Mouse (Mus musculus) ovary, postnatal 10 days (tissue): Measurements from ENCODE around the gene Sox15.
A peak's percentile ranks its signal among the peaks of the same experiment; 100 is the strongest.
"Not testable (repeated sequence)": the region's sequence is repeated elsewhere in the genome, so short reads cannot be mapped to it uniquely, and the experiment has no call there.

ENCODE experiments used
- DNase-seq: peaks from one replicate; pipeline ENCODE4 v3.0.0; 2022; ENCODE audit warnings: low spot score

Gene Sox15

DNA sequence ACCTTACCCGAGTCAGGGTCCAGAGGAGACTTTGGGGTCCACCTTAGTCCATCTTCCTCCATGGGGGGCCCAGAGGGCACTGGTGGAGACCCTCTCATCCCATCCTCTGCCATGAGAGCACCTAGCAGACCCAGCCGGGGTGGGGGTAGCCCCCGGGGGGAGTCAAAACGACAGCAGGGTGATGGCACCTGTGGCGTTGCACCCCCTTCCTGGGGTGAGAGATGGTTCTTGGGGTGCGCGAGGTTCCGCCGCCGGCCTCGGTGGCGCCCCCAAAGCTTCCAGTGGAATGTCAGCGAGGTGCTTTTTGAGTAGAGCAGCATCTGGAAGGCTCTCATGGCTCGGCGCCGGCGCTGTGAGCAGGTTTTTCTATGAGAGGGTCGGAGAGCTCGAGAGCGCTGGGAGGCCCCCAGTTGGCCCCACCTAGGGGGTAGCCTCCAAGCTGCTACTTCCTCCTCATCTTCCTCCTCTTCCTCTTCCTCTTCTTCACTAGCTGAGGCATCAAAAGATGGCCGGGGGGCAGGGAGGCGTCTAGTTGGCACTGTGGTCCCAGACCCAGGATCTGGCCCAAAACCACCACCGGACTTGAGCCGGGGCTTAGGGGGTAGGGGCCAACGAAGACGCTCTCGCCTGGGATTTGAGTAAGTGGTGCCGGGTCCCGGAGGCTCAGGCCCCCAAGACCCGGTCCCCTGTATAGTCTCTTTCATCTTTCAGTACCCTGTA lies 25.2 kb downstream of the Sox15 start:
- DNase-seq = no peak

DNA sequence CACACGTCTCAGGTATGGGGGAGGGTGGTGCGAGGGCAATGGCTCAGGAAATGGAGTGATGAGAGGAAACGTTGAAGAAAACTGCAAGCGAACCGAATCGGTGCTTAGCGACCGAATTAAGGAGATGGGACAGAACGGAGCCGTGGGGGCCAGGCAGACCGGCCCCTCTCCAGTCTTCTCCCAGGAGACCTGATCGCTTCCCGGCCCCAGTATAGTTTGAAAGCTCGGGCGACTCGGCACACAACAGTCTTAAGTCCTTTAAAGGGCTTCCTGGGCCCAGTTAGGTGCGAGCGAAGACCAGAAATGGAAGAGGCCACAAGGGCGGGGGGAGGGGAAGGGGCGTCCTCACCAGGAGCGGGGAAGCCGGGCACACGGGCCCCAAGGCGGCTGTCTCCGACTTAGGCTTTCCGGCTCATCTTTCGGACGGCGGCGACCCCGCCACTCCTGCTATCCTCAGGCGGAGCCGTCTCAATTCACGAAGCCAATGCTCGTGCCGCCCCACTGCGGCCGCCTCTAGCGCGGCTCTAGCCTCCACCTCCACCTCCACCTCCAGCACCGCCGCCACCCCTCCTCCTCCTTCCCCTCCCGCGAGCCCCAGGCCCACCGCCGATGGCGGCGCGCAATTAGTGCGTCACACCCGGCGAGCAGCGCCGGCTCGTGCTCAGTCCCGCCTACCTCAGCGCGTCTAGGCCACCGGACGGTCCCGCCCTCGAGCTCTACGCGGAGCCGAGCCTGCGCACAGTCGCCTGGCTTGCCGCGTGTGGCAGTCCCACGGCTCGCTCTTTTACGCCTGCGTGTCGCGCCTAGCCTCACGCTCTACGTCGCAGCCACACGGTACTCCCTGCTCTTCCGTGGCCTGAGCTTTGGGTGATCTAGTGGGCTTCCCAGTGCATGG lies 26.4 kb downstream of the Sox15 start, which contains the start of gene Senp3:
TSS of gene Senp3 (minus strand) at position 771 of the 895 bp plus-strand sequence.
- DNase-seq = peak; percentile 92

DNA sequence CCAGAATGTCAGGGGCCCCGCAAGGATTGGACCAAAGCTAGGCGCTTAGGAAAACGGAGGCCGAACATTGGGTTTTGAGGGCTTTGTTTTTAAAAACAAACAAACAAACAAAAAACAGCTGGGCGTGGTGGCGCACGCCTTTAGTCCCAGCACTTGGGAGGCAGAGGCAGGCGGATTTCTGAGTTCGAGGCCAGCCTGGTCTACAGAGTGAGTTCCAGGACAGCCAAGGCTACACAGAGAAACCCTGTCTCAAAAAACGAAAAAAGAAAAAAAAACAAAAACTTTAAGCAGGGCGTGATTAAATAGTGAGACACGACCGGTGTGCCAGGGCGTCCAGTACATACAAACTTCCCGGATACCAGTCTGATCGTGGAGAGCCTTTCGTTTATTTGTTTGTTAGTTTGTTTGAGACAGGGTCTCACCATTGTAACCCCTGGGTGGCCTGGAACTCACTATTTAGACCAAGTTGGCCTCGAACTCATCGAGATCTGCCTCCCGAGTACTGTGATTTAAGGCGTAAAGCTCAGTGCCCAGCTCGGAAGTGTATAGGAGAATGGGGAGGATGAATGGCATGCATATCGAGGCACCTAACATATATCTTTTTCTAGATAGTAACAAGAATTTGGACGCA lies 27.2 kb downstream of the Sox15 start:
- no peak for DNase-seq

DNA sequence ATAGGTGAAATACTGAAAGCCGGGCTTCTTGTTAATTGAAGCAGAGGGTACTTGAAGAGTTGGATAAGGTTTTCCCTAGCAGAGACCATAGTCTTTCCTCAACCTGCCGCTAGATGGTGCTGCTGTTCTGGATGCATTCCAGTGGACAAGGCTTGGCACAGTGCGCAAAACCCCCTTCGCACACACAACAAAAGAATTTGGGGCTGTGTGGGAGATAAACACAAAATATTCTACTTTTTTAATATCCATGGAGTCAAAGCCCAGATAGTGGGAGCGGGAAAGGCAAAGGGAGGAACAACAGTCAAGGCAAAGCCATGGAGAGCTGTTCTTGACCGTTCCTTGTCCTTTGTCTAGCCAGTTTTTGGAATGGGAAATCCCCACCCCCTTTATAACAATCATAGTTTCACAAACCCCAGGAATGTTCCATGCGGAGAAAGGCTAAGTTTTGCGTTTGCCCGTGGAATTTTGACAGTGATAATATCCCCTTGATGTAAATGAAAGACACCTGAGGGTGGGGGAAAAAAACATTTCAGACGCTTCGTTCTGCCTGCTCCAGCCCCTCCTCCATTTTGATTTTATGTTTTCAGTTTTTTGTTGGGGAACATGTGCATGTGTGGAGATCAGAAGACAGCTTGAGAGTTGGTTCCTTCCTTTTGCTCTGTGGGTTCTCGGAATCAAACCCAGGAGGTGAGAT lies 27.9 kb downstream of the Sox15 start:
- peak; percentile 93 for DNase-seq

DNA sequence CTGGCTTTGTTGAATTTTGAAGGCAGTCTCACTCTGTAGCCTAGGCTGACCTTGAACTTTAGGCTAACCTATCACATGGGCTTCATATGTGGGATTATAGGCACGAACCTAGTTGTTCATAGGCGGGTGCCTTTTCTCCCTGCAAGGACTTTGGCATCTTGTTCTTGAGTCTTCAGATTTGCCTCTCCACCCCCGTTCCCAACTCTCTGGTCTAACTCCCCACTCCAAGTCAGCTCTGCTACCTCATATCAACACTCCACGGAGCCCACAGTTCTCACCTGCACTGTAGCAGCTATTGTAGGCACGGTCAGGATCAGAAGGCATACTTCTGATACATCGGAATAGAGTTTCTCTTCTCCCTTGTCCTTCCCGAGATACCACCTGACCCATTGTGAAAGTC lies 28.5 kb downstream of the Sox15 start:
- DNase-seq = no peak

DNA sequence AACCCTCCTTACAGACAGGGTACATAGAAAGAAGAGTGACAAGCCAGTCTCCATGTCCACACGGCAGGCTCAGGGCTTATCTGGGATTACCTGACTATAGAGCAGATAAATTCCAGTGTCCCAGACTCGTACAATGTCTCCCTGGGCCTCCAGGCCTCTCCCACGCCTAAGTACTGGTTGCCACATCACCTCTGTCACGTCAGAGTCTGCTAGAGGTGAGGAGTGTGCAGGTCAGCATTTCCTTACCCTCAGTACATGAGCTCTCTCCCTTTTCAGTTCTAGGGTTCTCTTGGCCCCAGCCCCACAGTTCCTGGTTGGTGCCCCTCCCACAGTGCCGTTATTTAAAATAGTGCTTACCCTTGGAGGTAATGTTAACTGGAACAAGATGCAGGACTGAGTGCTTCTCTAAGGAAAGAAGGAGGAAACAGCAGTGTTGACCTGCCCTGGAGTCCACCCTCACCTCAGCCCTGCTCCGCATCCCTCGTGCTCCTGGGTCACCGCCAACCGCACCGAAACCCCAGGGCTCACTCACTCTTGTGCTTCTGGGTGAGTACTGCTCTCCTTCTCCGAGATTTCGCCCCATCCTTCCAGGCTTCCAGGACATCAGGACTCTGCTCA lies 29.1 kb downstream of the Sox15 start:
- DNase-seq = no peak

DNA sequence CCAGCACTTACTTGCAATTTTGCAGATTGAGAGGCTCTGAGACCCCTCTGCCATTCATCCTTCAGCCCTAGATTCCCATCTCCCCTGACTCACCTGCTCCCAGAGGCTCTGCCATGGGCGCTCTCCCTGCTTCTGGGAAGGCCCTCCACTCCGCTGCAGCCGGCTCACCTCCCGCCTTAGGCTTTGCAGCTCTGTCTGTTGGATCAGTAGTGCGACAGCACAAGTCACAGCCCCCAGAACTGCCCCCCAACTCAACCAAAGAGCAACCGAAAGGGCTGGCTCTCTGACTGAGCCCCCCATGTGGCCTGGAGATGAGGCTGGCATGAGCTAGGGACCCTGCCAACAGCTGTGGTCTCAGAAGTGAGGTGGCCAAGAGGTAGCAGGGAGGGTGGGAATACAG lies 29.8 kb downstream of the Sox15 start:
- no peak for DNase-seq

DNA sequence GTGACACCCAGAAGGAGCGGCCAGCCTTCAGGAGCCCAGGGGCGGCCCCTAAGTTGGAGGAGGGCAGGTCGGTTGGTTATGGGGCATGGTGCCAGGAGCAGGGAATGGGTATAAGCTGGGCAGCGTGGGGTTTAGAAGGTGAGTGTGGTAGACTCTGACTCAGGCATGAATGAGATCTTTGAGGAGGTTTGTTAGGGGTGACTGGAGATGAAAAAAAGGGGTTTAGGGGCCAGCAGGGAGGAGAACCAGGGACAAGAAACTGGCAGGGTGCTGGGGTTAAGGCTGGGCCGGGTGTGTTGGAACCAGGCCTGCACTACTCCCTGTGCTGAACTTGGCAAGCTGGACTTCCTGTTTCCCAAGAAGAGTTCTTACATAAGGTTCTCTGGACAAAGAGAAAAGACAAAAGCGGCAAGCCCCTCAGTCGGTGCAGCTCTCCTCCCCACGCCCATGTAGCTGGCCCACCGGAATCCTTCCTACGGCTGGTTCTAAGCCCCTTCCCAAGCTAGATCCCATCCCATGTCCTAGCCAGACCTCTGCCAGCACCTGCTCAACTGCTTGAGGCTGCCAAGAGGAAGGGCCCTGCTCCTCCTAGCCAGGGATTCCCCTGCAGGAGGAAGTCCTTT lies 30.5 kb downstream of the Sox15 start, which contains the start of gene Tnfsf13:
TSS of gene Tnfsf13 (minus strand) at position 259 of the 623 bp plus-strand sequence.
- DNase-seq = no peak

DNA sequence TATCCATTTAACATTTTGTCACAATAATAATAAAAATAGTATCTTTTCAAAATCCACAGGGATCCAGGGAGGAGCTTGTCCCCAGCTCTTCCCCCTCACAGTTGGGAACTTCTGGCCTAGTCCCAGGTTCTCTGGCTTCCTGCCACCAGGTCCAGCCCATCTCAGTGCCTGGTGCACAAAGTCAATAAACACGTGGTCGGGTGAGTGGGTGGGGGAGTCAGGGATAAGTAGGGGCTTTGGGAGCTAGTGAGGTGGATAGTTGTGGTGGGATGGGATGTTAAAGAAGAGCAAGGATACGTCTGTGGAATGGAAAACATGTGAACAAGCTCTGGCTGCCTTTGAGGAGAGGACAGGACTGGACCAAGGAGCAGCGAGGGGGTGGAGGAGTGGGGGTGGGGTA lies 31.3 kb downstream of the Sox15 start:
- DNase-seq = no peak

DNA sequence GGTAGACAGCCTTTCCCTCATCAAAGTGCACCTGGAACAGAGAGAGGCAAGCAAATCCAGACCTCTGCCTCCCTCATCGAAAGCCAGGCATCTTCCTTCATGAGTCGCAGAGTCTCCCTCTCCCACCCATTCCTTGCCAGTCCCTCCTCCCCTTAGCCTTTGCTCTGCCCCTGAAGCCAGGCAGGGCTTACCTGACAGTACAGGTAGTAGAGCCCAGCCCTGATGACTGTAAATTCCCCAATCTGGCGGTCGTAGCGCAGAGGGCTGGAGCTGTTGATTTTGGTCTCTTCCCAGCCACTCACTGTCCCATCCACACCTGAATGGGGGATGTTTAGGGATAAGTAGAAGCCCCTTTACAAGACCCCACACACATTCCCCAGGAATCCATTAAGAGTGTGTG lies 31.9 kb downstream of the Sox15 start:
- DNase-seq = no peak

DNA sequence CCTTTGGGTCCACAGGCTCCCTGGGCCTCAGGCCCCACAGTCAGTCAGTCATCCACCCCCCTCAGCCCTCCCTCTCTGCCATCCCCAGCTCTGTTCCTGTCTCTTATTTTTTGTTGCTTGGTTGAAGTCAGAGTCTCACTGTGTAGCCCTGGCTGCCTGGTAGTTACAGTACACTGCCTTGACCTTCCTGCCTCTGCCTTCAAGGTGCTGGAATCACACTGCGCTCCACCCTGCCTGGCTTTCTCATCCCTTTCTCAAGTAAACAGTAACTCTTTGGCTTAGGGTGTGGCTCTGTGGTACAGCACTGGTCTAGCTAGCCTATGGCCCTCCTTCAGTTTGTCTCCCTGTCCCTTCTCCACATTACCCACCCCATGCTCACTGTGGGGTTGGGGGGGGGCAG lies 34.8 kb downstream of the Sox15 start:
- DNase-seq = no peak

DNA sequence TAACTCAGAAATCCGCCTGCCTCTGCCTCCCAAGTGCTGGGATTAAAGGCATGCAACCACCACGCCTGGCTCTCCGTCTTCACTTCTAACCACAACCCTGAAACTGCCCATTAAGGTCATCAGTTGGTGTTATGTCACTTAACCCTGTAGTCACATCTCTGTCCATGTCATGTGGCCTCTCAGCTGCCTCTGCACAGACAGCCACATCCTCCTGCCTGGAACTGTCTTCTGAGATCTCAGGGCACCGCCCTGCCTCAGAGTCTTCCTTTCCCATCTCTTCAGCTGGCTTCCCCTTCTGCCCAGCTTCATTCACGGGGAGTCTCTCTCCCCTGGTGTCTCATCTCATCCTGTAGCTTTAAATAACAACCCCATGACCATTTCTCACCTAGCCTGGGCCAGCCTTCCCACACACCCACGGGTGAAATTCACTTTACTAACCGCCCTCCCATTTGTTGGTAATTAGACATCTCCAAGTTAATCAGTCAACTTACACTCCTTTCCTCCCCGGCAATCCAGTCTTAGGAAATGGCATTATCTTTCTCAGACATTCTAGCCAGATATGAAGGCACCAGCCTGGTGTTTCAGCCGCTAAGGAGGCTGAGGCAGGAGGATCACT lies 37.2 kb downstream of the Sox15 start:
- no peak for DNase-seq

DNA sequence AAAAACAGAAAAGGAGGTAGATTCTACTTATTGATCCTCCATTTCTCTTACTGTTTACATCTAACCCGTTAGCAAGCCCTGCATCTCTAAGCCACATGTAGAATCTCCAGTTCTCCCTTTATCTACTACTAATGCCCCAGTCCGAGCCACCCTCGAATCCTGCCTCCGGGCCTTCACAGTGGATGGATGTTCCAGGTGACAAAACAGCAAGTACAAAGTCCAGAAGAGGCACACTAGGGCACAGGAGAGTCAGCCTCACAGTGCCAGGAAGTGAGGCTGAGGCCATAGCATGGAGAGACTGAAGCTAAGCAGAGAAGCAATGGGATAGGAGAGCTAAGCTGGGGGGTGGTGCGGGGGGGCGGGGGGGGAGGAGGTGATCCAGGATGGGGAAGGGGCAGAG lies 37.7 kb downstream of the Sox15 start:
- DNase-seq = no peak

DNA sequence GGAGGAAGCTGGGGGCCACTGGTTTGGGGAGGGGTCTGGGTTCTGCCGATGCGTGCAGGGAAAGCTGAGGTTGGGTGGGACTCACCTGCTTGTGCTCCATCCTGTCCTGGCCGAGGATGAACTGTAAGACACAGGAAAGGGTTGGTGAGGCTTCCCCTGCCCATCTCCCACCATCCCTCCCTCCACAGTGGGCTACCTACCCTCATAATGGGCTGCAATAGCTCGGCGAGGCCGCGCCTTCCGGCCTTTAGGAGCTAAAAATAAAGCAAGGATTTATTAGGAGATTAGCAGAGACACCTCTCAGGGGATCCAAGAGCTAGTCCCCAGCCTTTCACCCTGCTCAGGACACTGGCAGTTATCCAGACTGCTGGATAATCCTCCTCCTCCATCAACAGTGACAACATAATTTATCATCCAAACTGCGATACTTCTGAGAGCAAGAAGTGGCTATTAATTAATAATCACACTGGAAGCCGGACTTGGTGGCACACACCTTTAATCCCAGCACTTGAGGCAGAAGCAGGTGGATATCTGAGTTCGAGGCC lies 38.4 kb downstream of the Sox15 start:
- DNase-seq = no peak

DNA sequence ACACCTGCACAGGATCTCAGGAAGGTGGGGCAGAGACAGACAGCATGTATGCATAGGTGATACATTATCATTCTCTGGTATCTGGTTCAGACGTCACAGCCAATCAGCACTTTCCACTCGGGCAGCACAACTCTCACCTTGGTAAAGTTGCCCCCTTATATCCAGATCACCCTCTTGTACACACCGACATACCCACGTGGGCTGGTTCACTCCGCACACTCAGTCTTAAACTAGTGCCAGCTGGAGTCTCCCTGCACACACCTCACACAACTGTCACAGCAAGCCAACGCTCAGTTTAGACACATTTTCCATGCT lies 39.9 kb downstream of the Sox15 start:
- DNase-seq = no peak

DNA sequence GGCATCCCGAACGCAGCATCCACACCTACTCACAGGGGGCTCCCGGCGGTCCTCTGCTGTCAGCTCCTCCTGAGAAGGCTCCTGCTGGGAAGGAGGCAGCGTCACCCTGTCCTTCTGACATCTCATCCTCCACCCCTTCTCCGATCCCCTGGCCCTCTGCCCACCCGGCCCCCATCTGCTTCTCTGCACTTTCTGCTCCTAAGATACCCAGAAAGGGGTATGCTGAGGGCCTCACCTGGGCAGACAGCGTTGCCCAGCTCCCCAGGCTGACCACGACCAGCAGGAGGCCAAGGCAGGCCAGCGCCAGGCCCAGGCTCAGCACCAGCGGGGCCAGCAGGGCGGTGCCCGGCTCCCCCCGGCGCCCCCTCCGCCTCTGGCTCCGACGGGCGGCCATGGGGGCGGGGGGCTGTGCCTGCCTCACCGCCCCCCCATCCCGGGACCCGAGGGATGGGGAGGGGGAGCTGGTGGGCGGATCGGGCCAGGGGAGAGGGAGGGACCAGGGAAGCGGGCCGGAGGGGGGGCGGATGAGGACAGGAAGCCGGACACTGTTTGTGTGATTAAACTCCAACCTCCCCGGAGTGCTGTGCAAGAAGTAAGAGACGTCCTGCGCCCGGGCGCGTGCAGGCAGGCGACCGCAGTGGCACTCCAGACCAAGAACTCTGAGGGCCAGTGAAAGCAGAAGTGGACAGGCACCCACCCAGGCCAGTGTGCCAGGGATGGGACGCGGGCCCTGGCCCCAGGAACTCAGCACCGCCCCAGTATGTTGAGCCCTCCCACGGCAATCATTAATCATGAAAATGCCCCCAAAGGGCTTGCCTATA lies 40.5 kb downstream of the Sox15 start, which contains the start of the genes Tnfsf12 and Tnfsfm13:
TSS of gene Tnfsf12 (minus strand) at position 489 of the 821 bp plus-strand sequence.
TSS of gene Tnfsfm13 (minus strand) at position 738 of the 821 bp plus-strand sequence.
- peak; percentile 65 for DNase-seq

DNA sequence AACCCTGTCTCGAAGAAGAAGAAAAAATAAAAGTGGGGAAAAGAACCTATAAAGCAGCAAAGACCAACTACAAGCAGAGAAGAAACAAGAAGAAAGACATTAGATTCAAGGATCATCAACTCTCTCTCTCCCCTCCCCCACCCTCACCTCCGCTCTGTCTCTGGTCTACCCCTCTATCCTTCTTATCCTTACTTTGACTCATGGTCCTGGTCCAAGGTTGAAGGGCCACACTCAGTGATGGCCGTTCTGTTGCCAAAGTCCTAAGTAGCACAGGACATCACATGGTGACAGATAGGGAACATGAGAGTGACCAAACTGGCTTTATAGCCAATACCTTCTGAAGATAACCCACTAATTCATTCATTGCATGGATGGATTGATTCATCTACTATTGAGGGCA lies 42.3 kb downstream of the Sox15 start:
- no peak for DNase-seq

DNA sequence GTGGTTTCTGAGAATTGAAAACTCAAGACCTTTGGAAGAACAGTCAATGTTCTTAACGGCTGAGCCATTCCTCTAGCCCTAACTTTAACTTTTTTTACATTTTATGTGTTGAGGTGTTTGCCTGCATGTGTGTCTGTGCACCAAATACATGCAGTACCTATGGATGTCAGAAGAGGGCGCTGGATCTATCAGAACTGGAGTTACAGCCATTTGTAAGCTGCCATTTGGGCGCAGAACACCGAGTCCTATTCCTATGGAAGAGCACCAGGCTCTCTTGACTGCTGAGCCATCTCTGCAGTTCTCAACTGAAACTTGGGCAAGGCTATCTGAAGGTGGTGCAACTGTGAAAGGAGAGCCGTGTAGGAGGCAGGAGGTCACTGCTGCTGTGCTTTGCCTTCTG lies 43.5 kb downstream of the Sox15 start:
- DNase-seq = no peak

DNA sequence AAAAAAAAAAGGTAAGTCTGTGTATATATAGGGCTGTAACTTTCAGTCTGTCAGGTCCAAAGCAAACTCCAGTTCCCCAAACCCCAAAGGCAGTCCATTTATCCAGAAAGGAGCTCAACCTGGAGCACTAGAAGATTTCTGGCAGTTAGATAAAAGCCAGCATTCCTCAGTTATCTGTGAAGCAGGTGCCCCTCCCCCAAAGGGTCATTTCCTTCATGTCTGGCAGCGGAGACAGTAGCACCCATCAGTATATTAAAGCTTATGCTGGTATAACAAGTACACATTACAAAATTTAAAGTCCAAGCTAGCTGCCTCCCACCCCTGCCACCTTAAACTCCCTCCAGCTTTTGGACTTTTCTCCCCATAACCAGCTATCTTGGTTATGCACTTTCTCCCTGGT lies 44.5 kb downstream of the Sox15 start:
- DNase-seq = no peak

DNA sequence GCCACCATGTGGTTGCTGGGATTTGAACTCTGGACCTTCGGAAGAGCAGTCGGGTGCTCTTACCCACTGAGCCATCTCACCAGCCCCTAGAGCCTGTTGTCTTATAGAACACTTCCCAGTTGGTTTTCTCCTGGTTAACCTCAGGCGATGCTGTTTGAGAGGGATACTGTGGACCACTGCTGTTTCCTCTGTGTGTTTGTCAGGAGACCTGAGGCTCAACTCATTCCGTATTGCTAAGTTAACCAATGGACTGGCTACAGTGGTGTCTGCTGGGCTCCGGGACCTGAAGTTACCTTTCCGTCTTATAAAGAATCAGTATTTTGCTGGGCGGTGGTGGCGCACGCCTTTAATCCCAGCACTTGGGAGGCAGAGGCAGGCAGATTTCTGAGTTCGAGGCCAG lies 47.8 kb downstream of the Sox15 start:
- DNase-seq = not testable (repeated sequence)
